Mouse (Mus musculus) heart, adult 2 months (tissue): ENCODE measurements around the gene Proser3.

ENCODE experiments used
- CTCF ChIP-seq: fragments of 200-600 bp; IDR thresholded peaks from 2 replicates; pipeline ENCODE4 v1.8.1; 2022; ENCODE audit warnings: antibody characterized with exemption, mild to moderate bottlenecking, moderate library complexity
- EP300 ChIP-seq: fragments of 200-500 bp; IDR thresholded peaks from 2 replicates; pipeline ENCODE4 v1.6.1; 2011; ENCODE audit warnings: low read depth, low read length, control low read depth; ENCODE audit not compliant: insufficient read depth
- POLR2A ChIP-seq: fragments of 200-500 bp; IDR thresholded peaks from 2 replicates; pipeline ENCODE4 v1.6.1; 2011; ENCODE audit warnings: mild to moderate bottlenecking, low read depth, low read length, control low read depth; ENCODE audit not compliant: insufficient read depth

DNA sequence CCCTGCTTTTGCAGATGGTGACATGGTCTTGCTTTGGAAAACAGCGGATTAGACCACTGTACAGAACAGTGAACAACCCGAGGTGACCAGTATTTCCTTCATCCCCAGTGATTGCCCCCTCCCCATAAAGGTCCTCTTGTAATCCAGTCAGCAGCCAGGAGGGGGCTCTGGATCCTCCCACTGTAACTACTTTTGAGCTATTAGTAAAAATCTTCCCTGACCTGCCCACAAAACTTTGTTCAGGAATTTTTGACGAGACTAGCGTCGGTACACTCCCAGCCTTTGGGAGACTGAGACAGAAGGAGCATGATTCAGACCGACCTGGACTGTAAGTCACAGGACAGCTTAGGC lies 61.2 kb downstream of the Proser3 start:
- no peak for TF ChIP-seq CTCF
- no peak for TF ChIP-seq POLR2A
- no peak for TF ChIP-seq EP300
